Mouse (Mus musculus) MEL (cell line): Measurements from ENCODE around the gene Ccdc12. TPM values are rescaled to one million over a fixed set of nuclear protein-coding genes. Genes with fewer than 3 reads are reported as not detected.
A peak's percentile ranks its signal among the peaks of the same experiment; 100 is the strongest.

ENCODE experiments used
- DNase-seq: peaks from one replicate; pipeline ENCODE4 v3.0.0; 2011; ENCODE audit warnings: low read depth, low spot score
- H3K27ac ChIP-seq: 2 replicates; pipeline ENCODE4 v1.5.1; 2012; ENCODE audit warnings: low read depth, mild to moderate bottlenecking, control low read depth, low read length, moderate library complexity; ENCODE audit not compliant: control insufficient read depth
- H3K27me3 ChIP-seq, 2 experiments: fragments of 150-350 bp in 1 of 2; sonication (generic) in 1 of 2; 2 replicates each; pipeline ENCODE4 v1.6.1; 2012; ENCODE audit warnings: low read length in 2 of 2, mild to moderate bottlenecking in 2 of 2, improper control_type of control experiment in 1 of 2, moderate library complexity in 1 of 2; ENCODE audit not compliant: insufficient read depth in 2 of 2, control insufficient read depth in 1 of 2
- H3K36me3 ChIP-seq, 2 experiments: 2 replicates each; pipeline ENCODE4 v1.6.1; 2012 to 2014; ENCODE audit warnings: low read length in 2 of 2, improper control_type of control experiment in 1 of 2, inconsistent platforms in 1 of 2, mild to moderate bottlenecking in 1 of 2; ENCODE audit not compliant: insufficient read depth in 2 of 2, control insufficient read depth in 1 of 2
- H3K4me1 ChIP-seq, 2 experiments: fragments of 150-350 bp in 1 of 2; sonication (generic) in 1 of 2; 2 replicates each; pipeline ENCODE4 v1.6.1; 2012; ENCODE audit warnings: low read length in 2 of 2, improper control_type of control experiment in 1 of 2, mild to moderate bottlenecking in 1 of 2; ENCODE audit not compliant: insufficient read depth in 2 of 2, control insufficient read depth in 1 of 2
- H3K4me3 ChIP-seq, 2 experiments: fragments of 150-350 bp in 1 of 2; sonication (generic) in 1 of 2; 2 replicates each; pipeline ENCODE4 v1.5.1; 2012; ENCODE audit warnings: low read depth in 2 of 2, low read length in 2 of 2, mild to moderate bottlenecking in 2 of 2, moderate library complexity in 2 of 2, control low read depth in 1 of 2, improper control_type of control experiment in 1 of 2; ENCODE audit not compliant: control insufficient read depth in 1 of 2, insufficient read depth in 1 of 2
- H3K79me2 ChIP-seq: 2 replicates; pipeline ENCODE4 v1.6.1; 2012; ENCODE audit warnings: mild to moderate bottlenecking, low read length, moderate library complexity; ENCODE audit not compliant: control insufficient read depth, poor library complexity, insufficient read depth
- H3K9ac ChIP-seq: 2 replicates; pipeline ENCODE4 v1.6.1; 2012; ENCODE audit warnings: low read depth, mild to moderate bottlenecking, control low read depth, low read length, moderate library complexity; ENCODE audit not compliant: control insufficient read depth, poor library complexity, severe bottlenecking
- H3K9me3 ChIP-seq: fragments of 150-350 bp; sonication (generic); replicated peaks from 2 replicates; pipeline ENCODE4 v1.6.1; 2012; ENCODE audit warnings: mild to moderate bottlenecking, low read length, improper control_type of control experiment, moderate library complexity; ENCODE audit not compliant: insufficient read depth
- CHD1 ChIP-seq: IDR thresholded peaks from 2 replicates; pipeline ENCODE4 v1.6.1; 2012; ENCODE audit warnings: low read depth, mild to moderate bottlenecking, inconsistent platforms, low read length, improper control_type of control experiment
- CHD2 ChIP-seq: IDR thresholded peaks from 2 replicates; pipeline ENCODE4 v1.6.1; 2011; ENCODE audit warnings: low read length, improper control_type of control experiment
- CTCF ChIP-seq, 3 experiments: IDR thresholded peaks in 2 of 3; conservative IDR thresholded peaks in 1 of 3; 2 replicates each; pipeline ENCODE4 v1.5.1; 2011 to 2012; ENCODE audit warnings: low read length in 3 of 3, low read depth in 2 of 3, mild to moderate bottlenecking in 2 of 3, improper control_type of control experiment in 1 of 3, inconsistent platforms in 1 of 3, mixed read lengths in 1 of 3, moderate library complexity in 1 of 3; ENCODE audit not compliant: control insufficient read depth in 1 of 3, insufficient read depth in 1 of 3, poor library complexity in 1 of 3, severe bottlenecking in 1 of 3
- EP300 ChIP-seq, 2 experiments: IDR thresholded peaks; 2 replicates each; pipeline ENCODE4 v1.6.1; 2011; ENCODE audit warnings: improper control_type of control experiment in 2 of 2, low read length in 2 of 2, low read depth in 1 of 2, mild to moderate bottlenecking in 1 of 2
- ETS1 ChIP-seq: IDR thresholded peaks from 2 replicates; pipeline ENCODE4 v1.6.1; 2012; ENCODE audit warnings: low read depth, mild to moderate bottlenecking, inconsistent platforms, low read length, improper control_type of control experiment, moderate library complexity
- GABPA ChIP-seq: IDR thresholded peaks from 2 replicates; pipeline ENCODE4 v1.6.1; 2012; ENCODE audit warnings: low read depth, mild to moderate bottlenecking, inconsistent platforms, low read length, improper control_type of control experiment, moderate library complexity
- GATA1 ChIP-seq: IDR thresholded peaks from 2 replicates; pipeline ENCODE4 v1.6.1; 2011; ENCODE audit warnings: low read depth, low read length, improper control_type of control experiment
- HCFC1 ChIP-seq: IDR thresholded peaks from 2 replicates; pipeline ENCODE4 v1.6.1; 2012; ENCODE audit warnings: low read depth, mild to moderate bottlenecking, inconsistent platforms, low read length, improper control_type of control experiment, moderate library complexity
- KAT2A ChIP-seq: conservative IDR thresholded peaks from 2 replicates; pipeline ENCODE4 v1.6.1; 2012; ENCODE audit warnings: low read depth, low read length, improper control_type of control experiment, inconsistent platforms
- MAFK ChIP-seq: IDR thresholded peaks from 2 replicates; pipeline ENCODE4 v1.6.1; 2011; ENCODE audit warnings: low read depth, mild to moderate bottlenecking, low read length, improper control_type of control experiment, borderline replicate concordance
- MEF2A ChIP-seq: IDR thresholded peaks from 2 replicates; pipeline ENCODE4 v1.6.1; 2014; ENCODE audit warnings: low read depth, mild to moderate bottlenecking, inconsistent platforms, low read length, improper control_type of control experiment; ENCODE audit not compliant: poor library complexity, insufficient replicate concordance, severe bottlenecking; ENCODE audit errors: extremely low read depth
- MYB ChIP-seq: IDR thresholded peaks from 2 replicates; pipeline ENCODE4 v1.6.1; 2011; ENCODE audit warnings: mild to moderate bottlenecking, low read depth, low read length, improper control_type of control experiment
- MYC ChIP-seq: IDR thresholded peaks from 2 replicates; pipeline ENCODE4 v1.6.1; 2011; ENCODE audit warnings: low read depth, mild to moderate bottlenecking, low read length, improper control_type of control experiment, moderate library complexity
- NELFE ChIP-seq: IDR thresholded peaks from 2 replicates; pipeline ENCODE4 v1.6.1; 2011; ENCODE audit warnings: low read depth, low read length, improper control_type of control experiment
- POLR2A ChIP-seq, 2 experiments: IDR thresholded peaks; 2 replicates each; pipeline ENCODE4 v1.6.1; 2011 to 2012; ENCODE audit warnings: low read length in 2 of 2, mild to moderate bottlenecking in 2 of 2, control low read depth in 1 of 2, improper control_type of control experiment in 1 of 2, low read depth in 1 of 2, moderate library complexity in 1 of 2; ENCODE audit not compliant: control insufficient read depth in 1 of 2, insufficient read depth in 1 of 2, poor library complexity in 1 of 2
- POLR2AphosphoS2 ChIP-seq: IDR thresholded peaks from 2 replicates; pipeline ENCODE4 v1.6.1; 2011; ENCODE audit warnings: low read length, improper control_type of control experiment
- RAD21 ChIP-seq: IDR thresholded peaks from 2 replicates; pipeline ENCODE4 v1.6.1; 2011; ENCODE audit warnings: mild to moderate bottlenecking, low read depth, low read length, improper control_type of control experiment
- RCOR1 ChIP-seq: IDR thresholded peaks from 2 replicates; pipeline ENCODE4 v1.6.1; 2012; ENCODE audit warnings: low read depth, mild to moderate bottlenecking, inconsistent platforms, low read length, improper control_type of control experiment
- SIN3A ChIP-seq: IDR thresholded peaks from 2 replicates; pipeline ENCODE4 v1.6.1; 2012; ENCODE audit warnings: low read length, improper control_type of control experiment, inconsistent platforms
- TAL1 ChIP-seq: IDR thresholded peaks from 2 replicates; pipeline ENCODE4 v1.6.1; 2012; ENCODE audit warnings: mild to moderate bottlenecking, inconsistent platforms, low read length, moderate library complexity, mixed read lengths
- TBP ChIP-seq: IDR thresholded peaks from 2 replicates; pipeline ENCODE4 v1.8.0; 2011; ENCODE audit warnings: low read depth, low read length, improper control_type of control experiment
- TCF12 ChIP-seq: IDR thresholded peaks from 2 replicates; pipeline ENCODE4 v1.6.1; 2014; ENCODE audit warnings: low read depth, mild to moderate bottlenecking, inconsistent platforms, low read length, improper control_type of control experiment, moderate library complexity
- UBTF ChIP-seq: IDR thresholded peaks from 2 replicates; pipeline ENCODE4 v1.6.1; 2012; ENCODE audit warnings: low read depth, mild to moderate bottlenecking, inconsistent platforms, low read length, improper control_type of control experiment, moderate library complexity, borderline replicate concordance; ENCODE audit not compliant: insufficient read depth
- USF1 ChIP-seq: IDR thresholded peaks from 2 replicates; pipeline ENCODE4 v1.6.1; 2014; ENCODE audit warnings: low read depth, mild to moderate bottlenecking, inconsistent platforms, low read length, improper control_type of control experiment, moderate library complexity
- USF2 ChIP-seq, 2 experiments: IDR thresholded peaks; 2 replicates each; pipeline ENCODE4 v1.6.1; 2011 to 2012; ENCODE audit warnings: improper control_type of control experiment in 2 of 2, low read length in 2 of 2, borderline replicate concordance in 1 of 2, inconsistent platforms in 1 of 2, low read depth in 1 of 2, mild to moderate bottlenecking in 1 of 2; ENCODE audit not compliant: insufficient read depth in 1 of 2
- ZC3H11A ChIP-seq: IDR thresholded peaks from 2 replicates; pipeline ENCODE4 v1.6.1; 2012; ENCODE audit warnings: low read depth, mild to moderate bottlenecking, inconsistent platforms, low read length, improper control_type of control experiment
- ZMIZ1 ChIP-seq: IDR thresholded peaks from 2 replicates; pipeline ENCODE4 v1.6.1; 2012; ENCODE audit warnings: low read depth, mild to moderate bottlenecking, inconsistent platforms, low read length, improper control_type of control experiment, moderate library complexity
- polyA plus RNA-seq, 2 experiments: library from polyadenylated mRNA; stranded (reverse) in 1 of 2; unstranded in 1 of 2; fragments of >175 nt in 1 of 2; fragments of >200 nt in 1 of 2; gene quantifications; 2 replicates each; pipeline versions ENCODE4 v1.2.1 to v1.2.4; 2012; ENCODE audit warnings: low replicate concordance in 2 of 2, low read depth in 1 of 2; ENCODE audit not compliant: insufficient read length in 2 of 2, insufficient read depth in 1 of 2, missing spikeins in 1 of 2
- total RNA-seq: library from RNA; depleted of rRNA; stranded (reverse); fragments of 300-350 nt; gene quantifications from 2 replicates; pipeline ENCODE4 v1.2.3, GENCODE M21; 2012

Gene Ccdc12
- total and polyA plus RNA-seq, 3 experiments: 112 to 129 TPM; not detected in 1

GRCm38 (mm10) chr9:110667219-110667836 is 11.0 kb downstream of the Ccdc12 start:
- Histone ChIP-seq H3K27ac (0 out of 2 replicates have a peak overlapping the region, but pooled peaks have one; percentile 12), H3K9me3 (no peaks in the 10 kb centered on the region), H3K9ac (no peak overlapping the region), H3K4me3 (no peak overlapping the region), H3K27me3 (no peaks in the 10 kb centered on the region), H3K36me3 (peaks cover 0 to 33% of the 10 kb centered on the region in 2 experiments; a peak in 2 of 4 replicates), H3K79me2 (peaks cover 7% of the 10 kb centered on the region; the same call in 1 of the 2 replicates), H3K4me1 (peaks cover 15 to 38% of the 10 kb centered on the region in 2 experiments)
- DNase-seq: peak; percentile 62
- TF ChIP-seq ETS1: peak; percentile 80
- TF ChIP-seq ZMIZ1: no peak
- peak; percentile 54 for TF ChIP-seq GATA1
- no peak for TF ChIP-seq CHD2
- peak; percentile 37; the same call in 1 of the 2 replicates for TF ChIP-seq SIN3A
- peak; percentile 52 to 71; a peak in 3 of 4 replicates for TF ChIP-seq EP300 (IDR thresholded peaks at IDR 0.05; ENCODE audit: low read depth in 1 of 2, low read length in 2 of 2)
- no peak for TF ChIP-seq USF1
- TF ChIP-seq USF2 (IDR thresholded peaks at IDR 0.05; ENCODE audit: borderline replicate concordance in 1 of 2, insufficient read depth in 1 of 2, low read depth in 1 of 2, low read length in 2 of 2): no peak
- TF ChIP-seq KAT2A: no peak
- TF ChIP-seq TCF12: peak; percentile 77
- no peak for TF ChIP-seq GABPA
- peak; percentile 18; the same call in 1 of the 2 replicates for TF ChIP-seq MAFK
- TF ChIP-seq RCOR1: 0 out of 2 replicates have a peak, but pooled peaks have one; percentile 50
- TF ChIP-seq MYB: no peak
- no peak for TF ChIP-seq POLR2A (IDR thresholded peaks at IDR 0.05; ENCODE audit: control insufficient read depth in 1 of 2, insufficient read depth in 1 of 2, low read depth in 1 of 2, low read length in 2 of 2, poor library complexity in 1 of 2)
- TF ChIP-seq TAL1: peak; percentile 63

- H3K27ac ChIP-seq: no peak overlapping the region
- no peaks in the 10 kb centered on the region for H3K9me3 ChIP-seq
- DNase-seq: peak; percentile 94
- no peak overlapping the region for H3K9ac ChIP-seq
- no peak overlapping the region for H3K4me3 ChIP-seq
- H3K4me1 ChIP-seq: peaks cover 15 to 38% of the 10 kb centered on the region in 2 experiments
- peaks cover 0 to 33% of the 10 kb centered on the region in 2 experiments; a peak in 2 of 4 replicates for H3K36me3 ChIP-seq
- no peaks in the 10 kb centered on the region for H3K27me3 ChIP-seq
- H3K79me2 ChIP-seq: peaks cover 8% of the 10 kb centered on the region; the same call in 1 of the 2 replicates
- TF ChIP-seq RAD21: no peak
- no peak for TF ChIP-seq CTCF (IDR thresholded peaks at IDR 0.05 in 2 of 3, conservative IDR thresholded peaks at IDR 0.05 in 1 of 3; ENCODE audit: control insufficient read depth in 1 of 3, insufficient read depth in 1 of 3, low read depth in 2 of 3, low read length in 3 of 3, poor library complexity in 1 of 3, severe bottlenecking in 1 of 3)
- peak; percentile 100 for TF ChIP-seq RCOR1
- TF ChIP-seq CHD2: no peak
- no peak for TF ChIP-seq MYC
- TF ChIP-seq CHD1: no peak
- no peak for TF ChIP-seq NELFE
- TF ChIP-seq POLR2AphosphoS2: 0 out of 2 replicates have a peak, but pooled peaks have one; percentile 50
- no peak for TF ChIP-seq TBP
- no peak for TF ChIP-seq UBTF
- peak; percentile 94 for TF ChIP-seq MAFK
- TF ChIP-seq ZC3H11A: no peak
- peak; percentile 98 for TF ChIP-seq TCF12
- 0 out of 2 replicates have a peak, but pooled peaks have one; percentile 27 for TF ChIP-seq USF1
- peak in 1 of 2 experiments; percentile 35; a peak in 1 of 4 replicates for TF ChIP-seq POLR2A (IDR thresholded peaks at IDR 0.05; ENCODE audit: control insufficient read depth in 1 of 2, insufficient read depth in 1 of 2, low read depth in 1 of 2, low read length in 2 of 2, poor library complexity in 1 of 2)
- TF ChIP-seq MEF2A: peak; percentile 60; the same call in 1 of the 2 replicates
- peak; percentile 99 for TF ChIP-seq GATA1
- peak; percentile 93 for TF ChIP-seq SIN3A
- peak; percentile 45; the same call in 1 of the 2 replicates for TF ChIP-seq HCFC1
These were observed 12.4 kb downstream of the Ccdc12 start for GRCm38 (mm10) chr9:110668601-110669293.
